Mouse (Mus musculus) thymus, adult 18-20 months (tissue): Measurements from ENCODE around the gene Mmp24.
"Not testable (repeated sequence)": the region's sequence is repeated elsewhere in the genome, so short reads cannot be mapped to it uniquely, and the experiment has no call there.

Experiments used
- DNase-seq, 2 experiments: peaks; one replicate each; pipeline ENCODE4 v3.0.0; 2022; ENCODE audit warnings: mixed read lengths in 2 of 2

The Mmp24 gene

DNA sequence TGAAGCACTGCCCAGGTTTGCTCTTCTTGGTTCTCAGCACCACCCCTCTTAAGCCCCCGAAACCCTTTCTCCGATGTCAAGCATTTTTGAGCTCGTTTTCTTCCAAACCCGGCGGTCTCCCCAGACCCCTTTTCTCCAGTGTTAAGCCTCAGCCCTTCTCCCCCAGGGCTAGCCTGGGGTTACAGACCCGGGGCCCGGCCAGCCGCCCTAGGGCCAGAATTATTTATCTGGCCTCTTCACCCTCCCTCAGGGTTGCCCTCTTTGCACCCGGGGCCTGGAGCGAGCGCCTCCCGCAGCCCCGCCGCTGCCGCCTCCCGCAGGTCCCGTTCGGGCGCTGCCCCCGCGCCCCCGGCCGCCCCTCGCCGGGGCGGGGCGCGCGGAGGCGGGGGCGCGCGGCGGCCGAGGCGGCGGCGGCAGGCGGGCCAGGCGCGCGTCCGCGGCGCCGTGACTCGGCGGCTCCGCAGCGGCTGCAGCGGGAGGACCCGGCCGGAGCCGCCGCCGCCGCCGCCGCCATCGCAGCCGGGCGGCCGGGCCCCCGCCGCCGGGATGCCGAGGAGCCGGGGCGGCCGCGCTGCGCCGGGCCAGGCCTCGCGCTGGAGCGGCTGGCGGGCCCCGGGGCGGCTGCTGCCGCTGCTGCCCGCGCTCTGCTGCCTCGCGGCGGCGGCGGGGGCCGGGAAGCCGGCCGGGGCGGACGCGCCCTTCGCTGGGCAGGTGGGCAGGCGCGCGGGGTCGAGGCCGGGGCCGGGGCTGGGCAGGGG lies at the start of gene Mmp24:
Gene Mmp24, plus strand, starts transcription at position 416 of the 758 bp plus-strand sequence.
- DNase-seq, result no peak

DNA sequence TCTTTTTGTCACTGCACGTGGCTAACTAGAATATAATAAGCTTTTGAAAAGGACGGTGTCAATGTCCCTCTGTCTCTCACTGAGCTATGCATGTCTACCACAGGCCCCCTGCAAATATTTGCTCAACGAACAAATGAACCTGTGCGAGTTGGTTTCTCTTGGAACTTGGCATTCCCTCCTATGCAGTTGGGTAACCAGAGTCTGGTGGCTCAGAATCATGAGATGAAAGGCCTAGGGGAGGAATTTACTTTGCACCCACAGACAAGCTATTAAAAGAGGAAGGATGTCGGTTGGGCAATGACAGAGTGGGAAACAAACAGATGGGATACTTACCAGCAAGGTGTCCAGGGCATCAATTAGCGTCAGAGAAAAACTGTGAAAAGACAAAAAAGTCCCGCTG lies 48.8 kb upstream of the Mmp24 start:
- no peak for DNase-seq

DNA sequence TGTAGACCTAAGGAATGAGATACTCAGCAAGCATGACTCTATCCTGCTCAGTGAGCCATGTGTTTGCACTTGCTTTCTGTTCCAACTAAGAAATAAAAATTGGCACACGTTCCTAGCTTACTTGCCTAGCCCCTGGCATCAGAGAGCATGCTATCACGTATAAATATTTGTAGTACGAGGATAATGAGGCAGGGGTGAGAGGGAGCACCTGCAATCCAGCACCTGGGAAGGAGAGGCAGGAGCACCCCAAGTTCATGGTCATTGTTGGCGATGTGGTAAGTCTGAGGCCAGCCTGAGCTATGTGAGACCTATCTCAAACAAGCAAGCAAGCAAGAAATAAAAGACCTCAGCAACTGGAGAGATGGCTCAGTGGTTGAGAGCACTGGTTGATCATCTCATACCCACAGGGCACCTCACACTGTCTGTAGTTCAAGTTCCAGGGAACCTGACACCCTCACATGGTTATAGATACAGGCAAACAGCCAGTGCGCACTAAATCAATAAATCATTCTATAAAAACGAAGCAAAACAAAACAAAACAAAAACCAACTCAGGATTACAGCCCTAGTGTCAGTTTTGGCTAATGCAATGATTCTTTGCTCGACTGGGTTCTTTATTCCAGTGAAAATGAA lies 47.3 kb upstream of the Mmp24 start:
- DNase-seq, result no peak

DNA sequence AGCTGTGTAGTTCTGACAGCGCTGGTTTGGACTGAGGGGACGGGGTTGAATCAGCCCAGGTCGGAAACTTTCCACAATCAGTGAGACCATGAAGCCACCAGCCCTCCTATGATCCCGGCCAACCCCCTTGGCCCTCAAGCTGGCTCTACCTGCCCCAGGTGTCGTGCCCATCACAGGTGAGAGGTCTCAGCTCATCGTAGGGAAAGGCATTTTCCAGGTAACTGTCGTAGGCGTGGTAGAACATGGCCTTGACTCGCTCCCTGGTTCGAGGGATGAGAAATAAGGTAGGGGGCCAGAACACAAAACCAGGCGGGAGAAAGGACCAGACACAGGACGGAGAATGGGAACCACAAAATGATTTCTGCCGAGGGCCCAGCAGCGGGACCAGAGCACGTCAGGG lies 46.4 kb upstream of the Mmp24 start:
- peak in 1 of 2 experiments; percentile 17 for DNase-seq

DNA sequence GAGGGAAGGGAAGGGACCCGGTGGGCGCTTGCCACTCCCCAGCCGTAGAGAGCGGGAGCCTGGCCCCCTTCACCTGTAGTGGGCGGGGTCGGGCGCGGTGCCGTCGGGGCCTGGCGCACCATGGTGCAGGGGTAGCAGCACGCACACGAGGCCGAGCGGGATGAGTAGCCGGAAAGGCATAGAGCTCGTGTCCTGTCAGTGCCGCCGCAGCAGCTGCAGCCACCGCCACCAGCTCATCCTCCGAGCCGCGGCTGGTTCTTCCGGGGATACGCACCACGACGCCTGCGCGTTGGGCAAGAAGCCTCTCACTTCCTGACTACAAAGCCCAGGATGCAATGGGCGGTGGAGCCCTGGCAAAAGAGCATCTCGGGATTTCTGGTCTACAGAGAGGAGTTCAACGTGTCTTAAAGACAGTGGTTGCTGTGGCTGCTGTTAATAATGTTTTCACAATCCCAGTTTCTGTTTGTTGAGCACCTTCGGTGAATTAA lies 45.9 kb upstream of the Mmp24 start, which contains the start of gene Edem2:
Gene Edem2, minus strand, starts transcription at position 318 of the 488 bp plus-strand sequence.
- DNase-seq, result peak; percentile 90 to 92

DNA sequence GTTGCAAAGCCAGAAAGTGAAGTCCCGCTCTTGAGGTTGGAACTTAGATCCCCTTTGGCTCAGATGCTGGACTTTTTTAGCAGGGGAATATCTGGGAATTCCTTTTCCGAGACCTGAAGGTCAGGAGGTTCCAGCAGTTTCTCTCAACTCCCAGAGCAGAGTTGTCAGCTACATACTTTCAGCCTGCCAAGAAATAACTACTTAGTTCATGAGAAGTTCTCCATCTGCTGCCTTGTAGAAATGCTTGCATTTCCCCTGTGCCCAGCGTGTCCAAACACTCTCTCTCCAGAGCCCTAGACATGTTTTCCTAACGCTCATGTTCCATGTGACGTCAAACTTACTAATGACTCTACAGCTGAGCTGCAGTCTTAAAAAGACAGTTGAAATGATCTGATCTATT lies 40.1 kb upstream of the Mmp24 start:
- no peak for DNase-seq

DNA sequence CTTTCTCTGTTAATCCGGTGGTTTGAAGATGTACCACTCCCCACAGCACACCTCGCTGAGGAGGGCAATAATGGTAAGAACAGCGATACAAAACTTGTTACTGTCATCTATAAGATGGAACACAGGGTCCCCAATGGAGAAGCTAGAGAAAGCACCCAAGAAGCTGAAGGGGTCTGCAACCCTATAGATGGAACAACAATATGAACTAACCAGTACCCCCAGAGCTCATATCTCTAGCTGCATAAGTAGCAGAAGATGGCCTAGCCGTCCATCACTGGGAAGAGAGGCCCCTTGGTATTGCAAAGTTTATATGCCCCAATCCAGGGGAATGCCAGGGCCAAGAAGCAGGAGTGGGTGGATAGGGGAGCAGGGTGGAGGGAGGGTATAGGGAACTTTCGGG lies 39.4 kb upstream of the Mmp24 start, which contains the start of gene Gm17581:
Gene Gm17581, minus strand, starts transcription at position 101 of the 400 bp plus-strand sequence.
- not testable (repeated sequence) for DNase-seq

DNA sequence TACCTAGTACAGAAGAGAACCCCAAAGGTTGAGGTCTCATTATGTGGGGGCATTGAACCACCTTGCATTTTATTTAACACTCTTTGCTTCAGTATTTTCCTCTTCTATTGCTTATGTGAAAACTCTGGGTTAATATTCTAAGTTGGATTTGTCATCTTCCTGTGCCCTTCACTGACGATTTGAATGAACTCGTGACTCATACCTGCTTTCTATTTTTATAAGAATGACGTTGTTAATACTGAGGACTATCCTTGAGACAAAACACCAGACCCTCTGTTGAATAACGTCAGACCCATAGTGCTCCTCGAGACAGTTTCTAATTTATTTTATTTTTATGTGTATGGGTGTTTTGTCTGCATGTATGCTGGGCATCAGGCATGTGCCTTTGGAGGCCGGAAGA lies 38.2 kb upstream of the Mmp24 start:
- DNase-seq, result no peak

DNA sequence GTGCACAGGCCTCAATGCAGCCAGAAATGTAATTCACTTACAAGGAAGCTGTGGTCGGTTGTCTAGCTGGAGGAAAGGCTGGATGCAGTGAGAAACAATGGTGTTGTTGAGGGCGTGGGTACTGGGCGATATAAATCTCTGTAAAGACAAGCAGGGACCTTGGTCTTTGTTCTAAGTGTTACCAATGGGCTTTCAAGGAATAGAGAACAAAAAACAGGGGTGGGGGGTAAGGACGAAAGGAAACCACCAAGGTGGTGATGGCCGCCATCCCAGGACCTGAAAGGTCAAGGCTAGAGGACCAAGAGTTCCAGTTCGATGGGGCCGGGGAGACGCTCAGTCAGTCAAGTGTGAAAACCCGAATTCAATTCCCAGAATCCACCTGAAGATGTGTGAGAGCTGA lies 37.3 kb upstream of the Mmp24 start:
- DNase-seq, result no peak

DNA sequence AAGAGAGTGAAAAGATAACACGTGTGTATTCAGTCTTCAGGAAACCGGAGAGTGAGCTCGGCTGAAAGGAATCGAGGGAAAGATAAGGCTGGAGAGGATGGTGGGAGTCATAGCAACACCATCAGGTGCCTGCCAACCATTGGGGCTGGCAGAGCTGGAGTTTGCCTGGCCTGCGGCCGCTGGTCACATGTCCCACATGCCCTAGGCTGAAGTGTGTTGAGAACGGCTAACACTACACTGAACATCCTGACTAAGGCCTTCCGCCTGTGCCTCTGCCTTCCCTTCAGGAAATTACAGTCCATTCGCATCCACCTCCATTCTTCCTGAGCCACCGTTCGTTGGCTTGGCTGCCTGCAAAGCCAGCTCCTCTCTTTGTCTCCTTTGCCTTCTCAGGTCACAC lies 32.9 kb upstream of the Mmp24 start:
- no peak for DNase-seq

DNA sequence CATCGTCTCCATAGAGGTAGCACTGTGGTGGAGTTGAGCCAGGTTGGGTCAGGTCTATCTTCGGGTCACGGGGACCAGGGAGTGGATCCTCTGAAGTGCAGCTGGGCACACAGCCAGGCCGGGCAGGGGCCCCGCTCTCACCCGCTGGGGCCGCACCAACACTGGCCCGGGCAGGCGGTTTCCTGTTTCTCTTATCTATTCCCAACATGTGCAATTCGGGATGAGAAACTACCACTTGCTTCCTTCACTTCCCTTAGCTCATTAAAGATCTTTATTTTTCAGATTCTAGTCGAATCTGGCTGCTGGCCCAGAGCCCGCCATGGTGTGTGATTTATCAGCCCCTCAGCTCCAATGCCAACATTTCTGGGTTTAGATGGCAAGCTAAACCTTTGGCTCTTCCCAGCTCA lies 32.2 kb upstream of the Mmp24 start:
- DNase-seq, result no peak

DNA sequence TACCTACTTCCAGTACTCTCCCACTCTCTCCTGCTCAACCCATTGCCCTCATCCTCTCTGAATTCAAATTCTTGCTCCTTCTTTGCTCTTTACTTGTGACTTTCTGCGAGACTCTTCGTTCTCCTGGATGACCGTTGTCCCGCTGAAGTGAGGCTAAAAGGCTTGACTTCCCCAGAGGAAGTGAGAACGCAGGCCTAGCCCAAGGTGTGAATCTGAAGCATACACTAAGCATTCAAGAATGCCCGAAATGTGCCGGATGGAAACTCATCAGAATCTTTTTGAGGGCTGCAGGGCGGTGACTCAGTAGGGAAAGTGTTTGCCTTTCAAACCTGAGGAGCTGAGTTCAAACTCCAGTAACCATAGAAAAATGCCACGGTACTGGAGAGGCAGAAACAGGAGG lies 31.8 kb upstream of the Mmp24 start:
- DNase-seq, result no peak

DNA sequence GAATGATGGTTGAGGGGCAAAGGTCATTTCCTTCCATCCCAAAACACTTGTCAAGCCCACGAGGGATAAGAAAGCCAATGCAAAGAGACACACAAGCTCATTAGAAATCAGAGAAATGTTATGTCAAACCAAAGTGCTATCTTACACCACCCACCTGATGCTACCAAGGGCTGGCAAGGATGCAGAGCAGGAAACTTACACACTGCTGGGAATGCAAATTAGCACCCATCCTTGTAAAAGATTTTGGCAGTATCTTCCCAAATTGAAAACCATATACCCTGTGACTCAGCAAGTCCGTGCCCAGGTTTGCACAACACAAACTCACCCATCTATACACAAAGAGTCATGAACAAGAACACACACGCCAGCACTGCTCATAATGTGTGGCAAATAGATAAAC lies 29.7 kb upstream of the Mmp24 start:
- DNase-seq, result no peak

DNA sequence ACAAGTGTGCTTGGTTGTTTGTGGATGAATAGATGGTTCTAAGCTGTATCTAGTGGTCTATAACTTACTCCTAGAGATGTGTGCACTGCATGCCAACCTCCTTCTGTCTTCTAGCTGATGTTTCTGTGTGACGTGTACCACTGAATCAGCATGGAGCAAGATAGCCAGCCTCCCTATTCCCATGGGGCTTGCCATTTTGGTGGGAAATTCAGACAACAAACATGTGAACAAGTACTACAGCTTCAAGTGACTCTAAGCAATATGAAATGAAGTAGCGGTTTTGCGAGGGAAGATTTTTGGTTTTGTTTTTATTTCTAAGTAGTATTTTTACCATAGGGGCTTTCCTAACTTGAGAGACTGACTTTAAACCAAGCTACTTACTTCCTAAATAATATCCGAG lies 25.7 kb upstream of the Mmp24 start:
- DNase-seq, result no peak

DNA sequence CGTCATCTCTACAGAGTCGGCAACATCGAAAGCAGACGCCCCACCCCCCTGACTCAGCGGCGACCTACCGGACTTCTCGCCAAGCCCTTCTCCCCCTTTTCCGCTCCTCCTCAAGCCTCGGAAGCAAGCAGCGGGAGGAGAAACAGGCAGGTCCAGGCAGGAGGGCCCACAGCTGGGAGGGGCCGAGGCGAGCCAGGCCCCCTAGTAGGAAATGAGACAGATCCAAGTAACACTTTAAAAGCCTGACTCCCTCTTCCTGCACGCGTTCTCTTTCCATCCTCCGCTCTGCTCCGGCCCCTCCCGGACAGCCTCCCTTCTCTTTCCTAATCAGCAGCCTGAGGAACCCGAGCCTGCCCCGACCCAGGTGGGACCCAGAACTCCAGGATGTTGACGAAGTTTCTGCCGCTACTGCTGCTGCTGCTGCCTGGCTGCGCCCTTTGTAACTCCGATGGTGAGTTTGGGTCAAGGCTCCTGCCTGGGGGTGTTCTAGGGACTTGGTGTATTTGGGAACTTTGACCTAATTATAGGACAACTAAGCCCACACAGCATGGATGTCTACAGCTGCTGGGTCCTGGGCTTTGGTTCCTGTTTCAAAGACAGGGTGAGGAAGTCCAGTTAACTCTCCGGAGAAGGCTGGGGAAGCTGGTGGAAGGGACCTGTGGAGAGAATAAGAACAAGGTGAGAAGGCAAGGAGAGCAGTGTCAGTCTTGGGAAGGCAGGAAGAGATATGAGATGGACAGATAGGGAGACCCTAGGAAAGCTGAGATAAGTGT lies 23.9 kb upstream of the Mmp24 start, which contains the start of gene Procr:
Gene Procr, plus strand, starts transcription at position 104 of the 773 bp plus-strand sequence.
- no peak for DNase-seq

DNA sequence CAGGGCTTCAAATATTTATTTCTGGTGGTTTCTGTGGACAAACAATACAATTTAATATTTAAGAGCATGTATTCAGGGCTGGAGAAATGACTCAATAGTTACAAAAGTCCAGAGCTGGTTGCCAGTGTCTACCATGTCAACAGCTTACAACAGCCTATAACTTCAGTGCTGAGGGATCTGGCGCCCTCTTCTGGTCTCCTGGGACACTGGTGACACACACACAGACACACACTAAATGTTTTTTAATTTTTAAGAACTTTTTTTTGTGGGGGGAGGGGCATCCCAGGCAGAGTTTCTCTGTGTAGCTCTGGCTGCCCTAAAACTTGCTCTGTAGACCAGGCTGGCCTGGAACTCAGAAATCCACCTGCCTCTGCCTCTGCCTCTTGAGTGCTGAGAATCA lies 19.4 kb upstream of the Mmp24 start:
- peak in 1 of 2 experiments; percentile 24 for DNase-seq

DNA sequence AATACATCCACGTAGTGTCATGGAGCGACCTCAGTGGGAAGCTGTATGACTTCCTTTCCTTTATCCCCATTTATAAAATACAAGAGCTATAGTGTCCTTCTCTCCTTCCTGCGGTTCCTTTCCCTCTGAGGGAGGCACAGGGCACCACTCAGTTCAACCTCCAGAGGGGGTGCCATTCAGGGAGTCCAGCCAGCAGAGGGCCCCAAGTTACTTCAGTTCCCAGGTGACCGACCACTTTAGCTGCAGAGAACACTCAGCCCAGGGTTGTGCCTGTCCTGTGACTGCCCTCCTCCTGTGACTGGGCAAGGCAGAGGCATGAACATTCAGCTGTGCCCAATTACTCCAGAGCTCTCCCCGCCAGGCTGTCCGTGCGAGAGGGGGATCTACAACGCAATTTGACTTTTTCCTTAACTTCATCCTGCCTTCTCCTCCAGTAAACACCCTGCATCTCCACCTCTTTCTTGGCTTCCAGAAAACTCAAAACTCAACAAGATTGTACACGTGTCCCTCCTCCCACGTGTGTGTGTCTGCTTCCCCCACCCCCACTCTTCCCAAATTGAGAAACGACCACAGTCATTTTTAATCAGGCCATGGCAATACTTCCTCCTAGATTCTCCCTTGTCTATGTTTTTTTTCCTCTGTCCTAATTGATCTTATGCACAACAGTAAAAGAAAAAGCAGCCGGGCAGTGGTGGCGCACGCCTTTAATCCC lies 18.1 kb upstream of the Mmp24 start:
- DNase-seq, result no peak

DNA sequence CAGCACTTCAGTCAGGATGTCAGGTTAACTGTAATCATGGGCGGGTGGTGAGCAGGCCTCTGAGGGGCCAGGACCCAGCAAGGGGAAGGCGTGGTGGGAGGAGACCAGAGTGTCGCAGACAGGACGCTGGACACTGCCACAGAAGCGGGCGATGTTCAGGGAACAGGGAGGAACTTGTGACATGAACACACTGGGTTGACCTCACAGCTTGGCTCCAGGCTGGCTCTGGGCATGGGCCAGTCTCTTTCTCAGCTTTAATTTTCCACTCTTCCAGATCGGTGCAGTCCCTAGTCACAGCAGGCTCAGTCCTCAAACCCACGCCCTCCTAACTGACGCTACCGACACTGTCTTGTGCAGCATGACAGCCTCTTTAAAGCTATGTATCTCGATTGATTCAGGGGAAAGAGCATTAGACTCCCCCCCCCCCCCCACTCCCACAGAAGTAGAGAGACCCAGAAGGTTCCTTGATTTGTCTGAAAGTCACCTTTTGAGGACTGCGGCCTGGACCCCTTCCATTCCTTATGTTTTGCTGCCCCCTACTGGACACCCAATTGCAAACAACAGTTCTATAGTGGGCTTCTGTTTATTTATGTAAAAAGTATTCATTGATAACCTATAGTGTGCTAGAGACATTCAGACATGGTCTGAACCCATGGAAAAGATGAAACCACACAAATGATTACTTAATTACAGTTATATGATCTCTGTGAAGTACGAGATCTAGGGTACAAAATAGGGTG lies 10.3 kb upstream of the Mmp24 start:
- peak in 1 of 2 experiments; percentile 33 for DNase-seq

DNA sequence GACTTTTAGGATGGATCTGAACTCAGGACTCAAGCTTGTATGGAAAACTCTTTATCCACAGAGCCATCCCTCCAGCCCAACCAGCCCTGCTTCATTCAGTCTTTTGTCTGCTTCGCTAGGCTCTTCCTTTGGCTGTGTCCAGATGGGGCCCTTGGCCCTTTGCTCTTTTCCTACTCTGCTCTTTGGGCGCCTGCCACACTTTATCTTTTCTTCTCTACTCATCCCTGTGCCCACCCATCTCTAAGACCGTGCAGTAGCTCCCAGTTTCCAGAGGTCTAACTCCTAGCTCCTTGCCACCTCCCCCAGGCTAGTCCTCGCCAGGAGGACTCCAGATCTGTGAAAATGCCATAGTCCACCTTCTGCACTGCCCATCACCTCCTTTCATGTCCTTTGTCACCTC lies 1.5 kb upstream of the Mmp24 start:
- no peak for DNase-seq

DNA sequence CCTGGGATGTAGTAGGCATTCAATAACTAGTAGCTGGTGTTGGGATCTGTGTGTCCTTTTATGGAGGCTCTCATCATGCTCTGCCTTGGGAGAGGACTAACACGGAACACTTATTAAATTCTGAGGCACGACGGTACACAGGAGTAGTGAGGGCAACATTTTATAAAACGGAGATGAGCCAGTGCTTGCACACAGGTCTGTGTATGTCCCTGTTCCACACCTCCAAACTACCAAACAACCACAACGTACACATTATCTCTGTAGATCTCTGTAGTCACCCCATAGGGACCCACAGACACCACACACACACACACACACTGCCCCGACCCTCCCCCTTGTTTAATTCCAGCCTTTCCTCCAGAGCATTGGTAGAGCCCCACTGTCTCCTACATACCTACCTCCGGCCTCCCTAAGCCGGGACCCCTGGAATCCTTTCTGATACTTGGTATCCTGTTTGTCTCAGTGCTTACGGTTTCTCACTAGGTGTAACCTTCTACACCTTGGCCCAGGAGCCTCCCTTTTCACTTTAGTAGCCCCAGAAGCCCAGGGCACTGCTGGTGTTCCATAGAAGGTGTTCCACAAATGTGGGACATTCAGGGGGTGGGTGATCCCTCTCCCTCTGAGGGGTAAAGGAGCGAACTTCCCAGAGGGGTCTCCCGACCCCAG lies 748 bp upstream of the Mmp24 start:
- no peak for DNase-seq

DNA sequence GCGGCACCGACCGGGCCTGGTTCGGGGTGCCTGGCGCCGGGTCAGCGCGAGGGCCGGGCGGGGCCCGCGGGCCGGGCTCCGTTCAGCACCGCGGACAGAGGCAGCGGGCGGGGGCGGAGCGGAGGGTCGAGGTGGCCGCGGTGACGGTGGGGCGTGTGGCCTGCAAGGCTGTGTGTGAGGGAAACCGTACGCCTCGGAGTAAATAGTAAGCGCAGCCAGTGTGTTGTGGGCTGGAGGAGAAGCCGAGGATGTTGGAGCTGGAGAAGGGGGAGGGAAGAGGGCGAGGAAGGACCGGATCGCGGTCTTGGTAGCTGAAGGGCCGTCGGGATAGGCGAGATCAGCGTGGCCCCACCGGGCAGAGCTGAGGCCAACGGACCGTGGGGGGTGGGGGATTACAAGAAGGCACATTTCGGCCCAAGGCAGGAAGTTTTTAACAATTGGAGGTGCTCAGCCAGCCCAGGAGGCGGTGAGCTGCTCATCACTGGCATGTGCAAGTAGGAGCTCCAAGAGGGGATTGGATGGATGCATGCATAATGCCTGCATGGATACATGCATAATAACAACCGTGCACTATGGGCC lies 632 bp downstream of the Mmp24 start:
- DNase-seq, result no peak
